Mouse (Mus musculus) MEL (cell line): Measurements from ENCODE around the gene Sgsm3. TPM values are rescaled to one million over a fixed set of nuclear protein-coding genes. Genes with fewer than 3 reads are reported as not detected.

Experiments
- DNase-seq: peaks from one replicate; pipeline ENCODE4 v3.0.0; 2011; ENCODE audit warnings: low read depth, low spot score
- H3K27ac ChIP-seq: 2 replicates; pipeline ENCODE4 v1.5.1; 2012; ENCODE audit warnings: low read depth, mild to moderate bottlenecking, control low read depth, low read length, moderate library complexity; ENCODE audit not compliant: control insufficient read depth
- H3K27me3 ChIP-seq, 2 experiments: fragments of 150-350 bp in 1 of 2; sonication (generic) in 1 of 2; 2 replicates each; pipeline ENCODE4 v1.6.1; 2012; ENCODE audit warnings: low read length in 2 of 2, mild to moderate bottlenecking in 2 of 2, improper control_type of control experiment in 1 of 2, moderate library complexity in 1 of 2; ENCODE audit not compliant: insufficient read depth in 2 of 2, control insufficient read depth in 1 of 2
- H3K36me3 ChIP-seq, 2 experiments: 2 replicates each; pipeline ENCODE4 v1.6.1; 2012 to 2014; ENCODE audit warnings: low read length in 2 of 2, improper control_type of control experiment in 1 of 2, inconsistent platforms in 1 of 2, mild to moderate bottlenecking in 1 of 2; ENCODE audit not compliant: insufficient read depth in 2 of 2, control insufficient read depth in 1 of 2
- H3K4me1 ChIP-seq, 2 experiments: fragments of 150-350 bp in 1 of 2; sonication (generic) in 1 of 2; 2 replicates each; pipeline ENCODE4 v1.6.1; 2012; ENCODE audit warnings: low read length in 2 of 2, improper control_type of control experiment in 1 of 2, mild to moderate bottlenecking in 1 of 2; ENCODE audit not compliant: insufficient read depth in 2 of 2, control insufficient read depth in 1 of 2
- H3K4me3 ChIP-seq, 2 experiments: fragments of 150-350 bp in 1 of 2; sonication (generic) in 1 of 2; 2 replicates each; pipeline ENCODE4 v1.5.1; 2012; ENCODE audit warnings: low read depth in 2 of 2, low read length in 2 of 2, mild to moderate bottlenecking in 2 of 2, moderate library complexity in 2 of 2, control low read depth in 1 of 2, improper control_type of control experiment in 1 of 2; ENCODE audit not compliant: control insufficient read depth in 1 of 2, insufficient read depth in 1 of 2
- H3K79me2 ChIP-seq: 2 replicates; pipeline ENCODE4 v1.6.1; 2012; ENCODE audit warnings: mild to moderate bottlenecking, low read length, moderate library complexity; ENCODE audit not compliant: control insufficient read depth, poor library complexity, insufficient read depth
- H3K9ac ChIP-seq: 2 replicates; pipeline ENCODE4 v1.6.1; 2012; ENCODE audit warnings: low read depth, mild to moderate bottlenecking, control low read depth, low read length, moderate library complexity; ENCODE audit not compliant: control insufficient read depth, poor library complexity, severe bottlenecking
- H3K9me3 ChIP-seq: fragments of 150-350 bp; sonication (generic); replicated peaks from 2 replicates; pipeline ENCODE4 v1.6.1; 2012; ENCODE audit warnings: mild to moderate bottlenecking, low read length, improper control_type of control experiment, moderate library complexity; ENCODE audit not compliant: insufficient read depth
- BHLHE40 ChIP-seq: IDR thresholded peaks from 2 replicates; pipeline ENCODE4 v1.6.1; 2012; ENCODE audit warnings: low read depth, mild to moderate bottlenecking, inconsistent platforms, low read length, improper control_type of control experiment, borderline replicate concordance
- CHD2 ChIP-seq: IDR thresholded peaks from 2 replicates; pipeline ENCODE4 v1.6.1; 2011; ENCODE audit warnings: low read length, improper control_type of control experiment
- JUND ChIP-seq: IDR thresholded peaks from 2 replicates; pipeline ENCODE4 v1.6.1; 2011; ENCODE audit warnings: low read depth, mild to moderate bottlenecking, improper control_type of control experiment, low read length
- KAT2A ChIP-seq: conservative IDR thresholded peaks from 2 replicates; pipeline ENCODE4 v1.6.1; 2012; ENCODE audit warnings: low read depth, low read length, improper control_type of control experiment, inconsistent platforms
- MAX ChIP-seq: IDR thresholded peaks from 2 replicates; pipeline ENCODE4 v1.6.1; 2011; ENCODE audit warnings: low read length, improper control_type of control experiment
- MYB ChIP-seq: IDR thresholded peaks from 2 replicates; pipeline ENCODE4 v1.6.1; 2011; ENCODE audit warnings: mild to moderate bottlenecking, low read depth, low read length, improper control_type of control experiment
- NELFE ChIP-seq: IDR thresholded peaks from 2 replicates; pipeline ENCODE4 v1.6.1; 2011; ENCODE audit warnings: low read depth, low read length, improper control_type of control experiment
- NRF1 ChIP-seq: IDR thresholded peaks from 2 replicates; pipeline ENCODE4 v1.6.1; 2014; ENCODE audit warnings: low read depth, mild to moderate bottlenecking, inconsistent platforms, low read length, improper control_type of control experiment, moderate library complexity; ENCODE audit not compliant: poor library complexity, insufficient read depth, severe bottlenecking
- POLR2A ChIP-seq, 2 experiments: IDR thresholded peaks; 2 replicates each; pipeline ENCODE4 v1.6.1; 2011 to 2012; ENCODE audit warnings: low read length in 2 of 2, mild to moderate bottlenecking in 2 of 2, control low read depth in 1 of 2, improper control_type of control experiment in 1 of 2, low read depth in 1 of 2, moderate library complexity in 1 of 2; ENCODE audit not compliant: control insufficient read depth in 1 of 2, insufficient read depth in 1 of 2, poor library complexity in 1 of 2
- POLR2AphosphoS5 ChIP-seq: IDR thresholded peaks from 2 replicates; pipeline ENCODE4 v1.6.1; 2012; ENCODE audit warnings: low read depth, borderline replicate concordance, mild to moderate bottlenecking, inconsistent platforms, low read length, moderate library complexity, mixed read lengths
- SIN3A ChIP-seq: IDR thresholded peaks from 2 replicates; pipeline ENCODE4 v1.6.1; 2012; ENCODE audit warnings: low read length, improper control_type of control experiment, inconsistent platforms
- TAL1 ChIP-seq: IDR thresholded peaks from 2 replicates; pipeline ENCODE4 v1.6.1; 2012; ENCODE audit warnings: mild to moderate bottlenecking, inconsistent platforms, low read length, moderate library complexity, mixed read lengths
- TBP ChIP-seq: IDR thresholded peaks from 2 replicates; pipeline ENCODE4 v1.8.0; 2011; ENCODE audit warnings: low read depth, low read length, improper control_type of control experiment
- UBTF ChIP-seq: IDR thresholded peaks from 2 replicates; pipeline ENCODE4 v1.6.1; 2012; ENCODE audit warnings: low read depth, mild to moderate bottlenecking, inconsistent platforms, low read length, improper control_type of control experiment, moderate library complexity, borderline replicate concordance; ENCODE audit not compliant: insufficient read depth
- ZC3H11A ChIP-seq: IDR thresholded peaks from 2 replicates; pipeline ENCODE4 v1.6.1; 2012; ENCODE audit warnings: low read depth, mild to moderate bottlenecking, inconsistent platforms, low read length, improper control_type of control experiment
- ZKSCAN1 ChIP-seq: IDR thresholded peaks from 2 replicates; pipeline ENCODE4 v1.6.1; 2012; ENCODE audit warnings: low read depth, mild to moderate bottlenecking, inconsistent platforms, low read length, improper control_type of control experiment, moderate library complexity
- ZMIZ1 ChIP-seq: IDR thresholded peaks from 2 replicates; pipeline ENCODE4 v1.6.1; 2012; ENCODE audit warnings: low read depth, mild to moderate bottlenecking, inconsistent platforms, low read length, improper control_type of control experiment, moderate library complexity
- polyA plus RNA-seq, 2 experiments: library from polyadenylated mRNA; stranded (reverse) in 1 of 2; unstranded in 1 of 2; fragments of >175 nt in 1 of 2; fragments of >200 nt in 1 of 2; gene quantifications; 2 replicates each; pipeline versions ENCODE4 v1.2.1 to v1.2.4; 2012; ENCODE audit warnings: low replicate concordance in 2 of 2, low read depth in 1 of 2; ENCODE audit not compliant: insufficient read length in 2 of 2, insufficient read depth in 1 of 2, missing spikeins in 1 of 2
- total RNA-seq: library from RNA; depleted of rRNA; stranded (reverse); fragments of 300-350 nt; gene quantifications from 2 replicates; pipeline ENCODE4 v1.2.3, GENCODE M21; 2012

The Sgsm3 gene
- total and polyA plus RNA-seq, 3 experiments, result 33.0 to 39.5 TPM; not detected in 1

DNA sequence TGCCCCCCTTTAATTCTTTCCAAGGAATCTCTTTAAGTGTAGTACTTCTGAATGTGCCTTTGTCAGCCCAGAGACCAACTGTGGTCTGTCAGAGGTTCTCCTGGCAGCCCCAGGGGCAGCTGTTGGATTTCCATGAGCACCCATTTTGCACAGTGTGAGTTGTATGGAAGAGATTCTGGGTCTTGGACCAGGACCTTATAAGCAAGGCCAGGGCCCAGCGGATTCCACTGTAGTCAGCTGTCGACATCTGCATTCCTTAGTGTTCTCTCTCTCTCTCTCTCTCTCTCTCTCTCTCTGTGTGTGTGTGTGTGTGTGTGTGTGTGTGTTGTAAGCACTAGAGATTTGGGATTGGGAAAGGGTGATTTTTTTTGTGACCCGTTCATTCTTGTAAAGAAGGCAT, 40.9 kb upstream of the Sgsm3 start:
- H3K9me3 ChIP-seq, result no peaks in the 10 kb centered on the region
- H3K79me2 ChIP-seq, result no peaks in the 10 kb centered on the region
- no peaks in the 10 kb centered on the region; a peak in 1 of 4 replicates for H3K36me3 ChIP-seq
- H3K4me1 ChIP-seq, result no peaks in the 10 kb centered on the region
- H3K27ac ChIP-seq, result no peak overlapping the region
- no peak overlapping the region for H3K4me3 ChIP-seq
- TF ChIP-seq MAX (no peak), ZMIZ1 (no peak), ZC3H11A (no peak), CHD2 (no peak)
- H3K9ac ChIP-seq, result no peak overlapping the region
- no peak for DNase-seq
- no peaks in the 10 kb centered on the region for H3K27me3 ChIP-seq

DNA sequence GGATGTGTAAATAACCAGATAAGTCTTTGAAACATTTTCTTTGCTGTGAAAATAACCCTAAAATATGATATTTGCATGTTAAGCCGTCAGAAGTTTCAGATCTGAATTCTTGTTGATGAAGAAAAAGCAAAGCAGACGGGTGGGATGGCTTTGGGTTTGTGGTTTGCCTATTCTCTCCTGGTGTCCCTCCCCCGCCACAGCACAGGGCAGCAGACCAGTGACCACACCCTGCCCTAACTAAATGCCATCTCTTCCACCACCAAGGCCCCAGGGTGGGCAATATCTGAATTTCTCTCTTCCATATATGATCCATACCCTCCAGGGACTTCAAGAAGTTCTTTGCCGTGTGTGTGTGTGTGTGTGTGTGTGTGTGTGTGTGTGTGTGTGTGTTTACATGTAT, 39.0 kb upstream of the Sgsm3 start:
- Histone ChIP-seq H3K9me3 (no peaks in the 10 kb centered on the region), H3K36me3 (no peaks in the 10 kb centered on the region), H3K4me3 (no peak overlapping the region), H3K79me2 (no peaks in the 10 kb centered on the region), H3K4me1 (no peaks in the 10 kb centered on the region)
- TF ChIP-seq SIN3A (no peak), JUND (no peak), POLR2A (IDR thresholded peaks at IDR 0.05; ENCODE audit: control insufficient read depth in 1 of 2, insufficient read depth in 1 of 2, low read depth in 1 of 2, low read length in 2 of 2, poor library complexity in 1 of 2) (no peak), ZC3H11A (no peak), TBP (no peak), TAL1 (no peak), NELFE (no peak), POLR2AphosphoS5 (no peak), KAT2A (no peak), NRF1 (no peak), MYB (no peak), CHD2 (no peak), MAX (no peak), BHLHE40 (no peak), UBTF (no peak)
- TF ChIP-seq, all 39 proteins: peak for 0
- H3K27ac ChIP-seq, result no peak overlapping the region
- no peaks in the 10 kb centered on the region for H3K27me3 ChIP-seq
- H3K9ac ChIP-seq, result no peak overlapping the region
- no peak for DNase-seq

DNA sequence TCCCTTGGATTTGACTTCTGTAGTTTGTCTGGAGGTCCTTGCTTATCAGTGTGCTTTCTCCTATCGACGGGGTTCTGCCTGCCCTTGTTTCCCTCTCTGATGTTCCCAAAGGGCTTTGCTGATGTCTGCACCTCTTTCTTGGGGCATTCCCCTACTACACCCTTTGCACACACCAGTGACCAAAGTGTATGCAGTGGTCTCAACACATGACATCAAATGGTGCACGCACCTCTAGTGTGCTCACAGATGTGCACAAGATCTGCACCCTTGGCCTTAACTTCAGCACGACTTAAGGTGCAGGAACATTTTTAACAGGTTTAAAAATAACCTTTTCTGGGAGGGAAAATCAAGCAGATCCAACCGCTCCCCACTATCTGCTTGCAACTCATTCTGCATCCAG, 38.2 kb upstream of the Sgsm3 start:
- TF ChIP-seq ZKSCAN1 (no peak), MYB (no peak), TBP (no peak)
- no peaks in the 10 kb centered on the region for H3K36me3 ChIP-seq
- no peak overlapping the region for H3K4me3 ChIP-seq
- no peaks in the 10 kb centered on the region for H3K9me3 ChIP-seq
- H3K79me2 ChIP-seq, result no peaks in the 10 kb centered on the region
- no peaks in the 10 kb centered on the region for H3K4me1 ChIP-seq
- no peak overlapping the region for H3K9ac ChIP-seq
- no peak overlapping the region for H3K27ac ChIP-seq
- DNase-seq, result no peak
- no peaks in the 10 kb centered on the region for H3K27me3 ChIP-seq
